Comparison of ENCODE assay signal across 16 mouse cellular contexts in genomic region chr5:119594541-119594940, GRCm38 (mm10).
"Had no signal": no experiment of that assay in that cellular context is flagged by ENCODE, and none has a peak within 500 bp of the region (broad histone marks: within the 10 kb centered on the region; RNA-seq: fewer than 3 reads in every experiment).

No protein-coding gene starts in this region.

- ATAC-seq: hindbrain, postnatal 0 days; intestine, embryonic 16.5 days; liver, embryonic 12.5 days had no signal

- DNase-seq: gastrocnemius, postnatal 10 days; gastrocnemius, postnatal 25 days; heart, adult 18-20 months; heart, postnatal 10 days; heart, postnatal 4 days; kidney, adult 11 months; kidney, adult 2 months; kidney, adult 9 months; kidney, postnatal 14 days; kidney, postnatal 36 days; layer of hippocampus, adult 9-11 months; layer of hippocampus, postnatal 36 days; left cerebral cortex, postnatal 4 days had no signal
